Mouse (Mus musculus) thymus, adult 2 months (tissue): ENCODE measurements around the gene Hcrt.

Experiments
- CTCF ChIP-seq: fragments of 200-500 bp; IDR thresholded peaks from 2 replicates; pipeline ENCODE4 v1.5.1; 2012; ENCODE audit warnings: mild to moderate bottlenecking, control low read depth, low read length, moderate library complexity, borderline replicate concordance; ENCODE audit not compliant: control insufficient read depth, poor library complexity, insufficient read depth; ENCODE audit errors: extremely low read depth
- POLR2A ChIP-seq: fragments of 200-500 bp; IDR thresholded peaks from 2 replicates; pipeline ENCODE4 v1.6.1; 2012; ENCODE audit warnings: mild to moderate bottlenecking, low read length, control low read depth, moderate library complexity; ENCODE audit not compliant: control insufficient read depth, poor library complexity, insufficient read depth; ENCODE audit errors: extremely low read depth

DNA sequence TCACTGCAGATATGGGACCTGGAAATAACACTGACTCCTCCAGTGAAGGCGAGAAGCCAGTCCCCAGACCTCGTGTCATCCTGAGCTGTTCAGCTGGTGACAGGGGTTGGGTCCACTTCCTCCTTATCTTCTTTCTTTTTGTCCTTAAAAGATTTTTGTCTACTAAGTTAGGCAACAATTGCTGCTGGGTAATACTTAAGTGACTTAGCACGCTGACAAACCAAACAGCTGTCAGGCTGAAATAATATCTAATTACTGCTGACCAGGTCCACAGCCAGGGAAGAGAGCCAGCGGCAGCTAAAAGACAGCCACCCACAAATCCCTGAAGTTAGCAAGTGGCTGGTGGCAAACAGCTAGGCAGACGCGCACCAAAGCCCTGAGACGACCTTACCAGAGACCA lies 42.8 kb upstream of the Hcrt start:
- TF ChIP-seq CTCF (no peak), POLR2A (no peak)
